Mouse (Mus musculus): ENCODE measurements at regions not wholly inside any gene's neighbourhood (a gene's known extent, or its start where the extent isn't known, plus 50 kb on each side); places are given as distances from the start of the nearest gene placed in this dataset.

DNA sequence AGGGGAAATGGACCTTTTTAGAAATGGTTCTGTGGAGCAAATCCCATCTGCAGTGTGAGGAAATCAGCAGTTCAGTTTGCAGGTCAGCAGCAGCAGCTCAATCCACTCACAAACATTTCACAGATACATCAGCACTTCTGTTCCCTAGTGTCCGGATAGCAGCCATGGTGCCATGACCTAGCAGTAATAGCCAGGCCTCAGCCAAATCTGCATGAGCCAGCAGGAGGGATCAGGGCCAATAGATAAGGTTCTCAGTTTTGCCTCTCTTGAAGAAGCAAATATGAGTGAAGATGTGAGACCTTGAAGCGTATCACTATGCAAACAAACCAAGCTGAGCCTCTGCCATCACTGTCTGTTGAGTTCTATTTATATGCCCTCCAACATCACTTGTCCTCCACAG lies 380.7 kb upstream of the Chrm3 start:
- DNase-seq (ENCODE audit: low read depth, low spot score): no peak

DNA sequence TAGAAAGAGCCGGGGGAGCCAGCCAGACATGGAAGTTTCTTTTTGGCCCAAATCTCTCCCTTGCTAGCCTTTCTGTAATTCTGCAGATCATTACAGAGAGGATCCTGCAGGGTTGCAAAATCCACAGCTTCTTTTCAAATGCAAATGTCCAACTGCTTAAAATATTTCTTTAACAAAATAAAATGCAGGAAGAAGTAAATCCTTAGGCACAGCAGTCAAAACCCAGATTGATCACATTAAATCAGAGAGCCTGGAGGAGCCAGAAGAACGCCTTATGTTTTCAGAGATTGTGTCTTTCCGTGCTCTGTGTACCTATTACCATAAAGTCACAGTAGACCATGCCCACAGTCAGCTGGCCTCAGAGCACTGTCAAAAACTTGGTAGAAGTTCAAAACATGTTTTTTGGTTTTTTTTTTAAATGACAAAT lies 365.1 kb upstream of the Chrm3 start:
- no peak for DNase-seq (ENCODE audit: low read depth, low spot score)

- DNase-seq (ENCODE audit: low read depth, low spot score): no peak
Observed at GRCm38 (mm10) chr13:10725335-10725734, 364.7 kb upstream of the Chrm3 start.

DNA sequence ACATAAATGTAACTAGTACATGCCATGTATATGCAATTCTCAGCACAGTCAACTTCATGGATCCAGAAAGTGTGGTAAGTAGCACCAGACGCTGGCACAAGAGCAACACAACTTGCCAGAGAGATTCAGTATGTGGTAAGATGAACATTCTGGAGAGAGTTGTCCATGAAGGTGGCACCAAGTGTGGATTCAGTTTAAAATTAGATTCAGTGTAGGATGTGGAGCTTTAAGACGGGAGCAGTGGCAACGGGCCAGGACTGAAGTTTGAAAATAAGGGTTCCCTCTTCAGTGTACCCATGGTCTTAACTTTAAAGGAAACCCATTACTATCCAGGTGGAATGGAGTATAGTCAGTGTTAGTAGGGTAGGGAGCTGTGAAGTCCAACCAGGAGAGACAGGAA lies 360.0 kb upstream of the Chrm3 start:
- no peak for DNase-seq (ENCODE audit: low read depth, low spot score)

- DNase-seq (ENCODE audit: low read depth, low spot score): no peak
Observed at GRCm38 (mm10) chr13:10711451-10711850, 350.8 kb upstream of the Chrm3 start.

DNA sequence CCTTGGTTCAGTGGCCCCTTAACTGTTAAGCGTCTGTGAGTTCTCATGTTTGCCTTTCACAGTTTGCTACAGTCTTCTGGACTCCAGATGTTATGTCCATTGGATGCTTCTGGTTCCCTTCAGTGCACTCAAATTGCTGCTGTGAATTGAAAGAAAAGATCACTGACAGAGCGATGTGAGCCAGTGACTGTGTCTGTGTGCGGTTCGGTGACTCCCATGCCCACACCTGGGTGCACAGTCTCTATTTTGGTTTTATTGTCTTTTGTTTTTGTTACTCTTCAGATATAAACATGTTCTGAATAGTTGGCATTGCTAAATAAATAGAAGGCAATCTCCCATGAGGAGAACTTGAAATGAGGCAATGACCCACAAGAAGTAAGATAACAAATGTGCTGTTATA lies 350.3 kb upstream of the Chrm3 start:
- no peak for DNase-seq (ENCODE audit: low read depth, low spot score)

DNA sequence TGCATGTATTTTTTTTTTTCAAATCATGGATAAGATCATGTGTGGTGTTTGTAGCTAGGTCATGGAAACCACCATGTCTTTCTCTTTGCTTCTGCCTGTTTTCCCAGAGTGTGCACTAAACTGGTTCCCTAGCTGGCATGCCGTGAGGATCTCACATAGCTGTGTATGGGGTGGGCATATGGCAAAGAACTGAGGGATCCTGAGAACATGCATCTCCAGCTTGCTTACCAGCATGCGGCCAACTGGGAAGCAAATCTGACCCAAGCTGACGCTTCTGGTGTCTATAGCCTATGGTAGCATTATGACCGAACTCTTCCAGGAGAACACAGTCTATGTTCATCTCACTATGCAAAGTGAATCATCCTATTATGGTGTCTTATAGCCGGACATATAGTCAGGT lies 336.5 kb upstream of the Chrm3 start:
- no peak for DNase-seq (ENCODE audit: low read depth, low spot score)

GRCm38 (mm10) chr13:10696181-10696977 lies 335.7 kb upstream of the Chrm3 start:
- no peak for DNase-seq (ENCODE audit: low read depth, low spot score)

DNA sequence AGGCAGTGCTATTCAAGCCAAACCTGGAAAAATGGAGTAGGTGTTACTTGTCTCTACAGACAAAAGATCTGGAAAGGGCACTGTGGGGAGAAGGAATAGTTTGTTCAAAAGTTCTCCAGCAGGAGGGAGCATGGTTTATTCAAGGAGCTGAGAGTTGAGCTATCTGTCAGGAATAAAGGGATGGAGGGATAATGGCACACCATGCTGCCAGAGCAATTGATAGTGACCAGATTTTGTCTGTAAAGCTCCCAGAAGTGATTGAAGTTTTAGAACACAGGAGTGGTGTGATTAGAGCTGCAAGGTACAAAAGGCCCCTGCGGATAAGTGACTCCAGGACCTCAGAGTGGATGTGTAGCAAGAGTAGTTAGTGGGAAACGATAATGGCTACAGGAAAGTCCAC lies 330.7 kb upstream of the Chrm3 start:
- DNase-seq (ENCODE audit: low read depth, low spot score): no peak

DNA sequence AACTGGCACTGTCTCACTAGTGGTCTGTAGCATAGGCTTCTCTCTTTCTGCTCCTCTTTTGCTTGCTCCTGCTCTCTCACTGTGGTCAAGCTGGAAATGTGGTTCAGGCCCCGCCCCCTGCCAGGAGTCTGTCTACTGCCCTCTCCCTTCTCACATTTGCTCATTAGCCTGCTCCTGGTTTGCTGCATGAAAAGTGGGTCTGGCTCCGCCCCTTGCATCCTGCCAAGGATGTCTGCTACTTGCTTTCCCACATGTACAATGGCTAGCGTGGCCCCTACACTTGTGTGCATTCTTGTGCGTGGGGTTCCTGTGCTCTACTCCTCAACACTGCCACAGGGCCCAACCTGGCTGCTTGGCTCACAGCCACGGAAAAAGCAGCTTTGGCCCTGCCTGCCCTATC lies 326.7 kb upstream of the Chrm3 start:
- DNase-seq (ENCODE audit: low read depth, low spot score): peak; percentile 3

GRCm38 (mm10) chr13:10654086-10654422 lies 293.4 kb upstream of the Chrm3 start:
- DNase-seq (ENCODE audit: low read depth, low spot score): no peak

DNA sequence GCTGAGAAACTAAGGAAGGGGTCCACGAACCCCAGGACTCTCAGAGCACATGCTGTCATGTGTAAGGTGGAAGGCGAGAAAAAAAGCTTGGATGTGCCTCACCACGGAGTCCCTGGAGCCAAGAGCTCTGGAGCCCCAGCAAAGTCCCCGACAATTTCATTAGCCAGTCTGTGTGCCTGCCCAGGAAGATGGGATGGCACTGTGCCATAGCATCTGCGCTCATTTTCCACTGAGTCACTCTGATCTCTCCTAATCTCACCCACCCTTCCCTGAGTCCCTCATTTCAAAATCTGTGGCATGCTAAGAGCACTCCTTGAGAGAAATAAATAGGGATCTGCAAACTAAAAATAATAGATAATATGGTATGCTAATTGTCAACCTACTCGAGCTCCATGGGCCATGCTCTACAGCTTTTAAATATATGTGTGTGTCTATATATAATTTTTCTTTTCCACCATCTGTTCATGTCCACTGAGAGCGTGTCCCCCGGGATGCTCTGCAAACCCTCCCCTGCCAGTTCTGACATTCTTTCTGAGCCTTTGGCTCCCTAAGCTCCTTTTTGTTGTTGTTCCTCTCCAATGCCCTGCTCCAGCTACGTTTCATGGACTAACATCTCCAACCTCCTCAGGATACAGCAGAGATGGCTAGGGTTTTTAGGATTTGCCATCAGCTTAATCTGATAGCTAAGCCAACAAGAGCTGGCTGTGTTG lies 292.9 kb upstream of the Chrm3 start:
- DNase-seq (ENCODE audit: low read depth, low spot score): no peak

GRCm38 (mm10) chr13:10636859-10637258 lies 276.2 kb upstream of the Chrm3 start:
- peak; percentile 2 for DNase-seq (ENCODE audit: low read depth, low spot score)

DNA sequence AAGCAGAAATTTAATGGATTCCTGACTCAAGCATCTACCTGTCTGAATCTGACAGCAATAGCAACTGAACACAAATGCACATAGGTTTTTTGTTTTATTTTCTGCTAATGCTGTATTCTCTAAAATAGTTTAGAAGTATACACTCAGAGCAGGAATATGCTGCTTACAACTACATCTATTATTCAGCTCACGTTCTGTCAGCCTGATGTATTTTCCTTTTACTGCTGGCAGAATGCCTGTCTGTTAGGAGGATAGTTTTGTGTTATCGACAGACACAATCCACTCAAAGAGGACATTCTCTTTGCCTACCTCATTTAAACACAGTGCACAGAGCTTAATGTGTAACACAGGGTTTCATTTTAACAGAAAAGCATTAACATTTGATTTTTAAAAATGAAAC lies 269.8 kb upstream of the Chrm3 start:
- DNase-seq (ENCODE audit: low read depth, low spot score): no peak

GRCm38 (mm10) chr13:10619661-10620060 lies 259.0 kb upstream of the Chrm3 start:
- no peak for DNase-seq (ENCODE audit: low read depth, low spot score)

DNA sequence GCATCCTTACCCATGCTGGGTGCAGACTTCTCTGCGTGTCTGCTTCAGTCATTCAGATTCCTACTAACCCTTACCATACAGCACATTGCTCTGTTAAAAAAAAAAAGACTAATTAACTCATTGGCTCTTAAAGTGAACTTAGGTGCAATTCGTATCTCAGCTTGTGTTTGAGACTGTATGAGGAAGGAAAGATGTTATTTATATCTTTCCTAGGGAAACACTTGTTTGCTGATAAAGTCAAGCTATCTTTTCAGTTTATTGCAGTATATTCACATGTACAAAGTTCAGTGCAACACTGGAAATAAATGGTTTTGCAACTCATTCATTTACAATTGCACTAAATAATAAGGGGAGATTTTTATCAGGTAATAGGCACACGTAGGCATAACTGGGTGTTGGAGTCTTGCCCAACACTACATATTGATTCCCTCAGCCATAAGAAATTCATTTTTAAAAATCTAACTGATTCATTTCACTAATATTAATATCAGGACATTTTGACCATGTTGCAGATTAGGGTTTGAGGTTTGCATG lies 257.8 kb upstream of the Chrm3 start:
- no peak for DNase-seq (ENCODE audit: low read depth, low spot score)

DNA sequence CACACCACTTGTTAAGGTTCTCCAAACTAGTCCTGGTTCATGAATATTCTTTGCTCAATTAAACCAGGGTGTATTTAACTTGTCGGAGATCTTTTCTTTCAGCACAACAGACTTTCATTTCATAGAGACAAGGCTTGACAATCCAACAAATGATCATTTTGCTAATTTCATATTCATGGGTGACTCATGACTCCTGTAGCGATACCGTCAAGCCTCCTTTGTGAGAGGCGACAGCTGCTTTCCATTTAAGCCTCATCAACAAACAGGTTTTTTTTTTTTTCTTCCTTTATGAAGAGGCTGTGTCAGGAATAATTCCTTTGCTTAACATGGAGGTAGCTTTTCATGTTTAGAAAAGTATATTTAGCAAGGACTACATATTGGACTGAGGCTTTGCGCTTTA lies 214.3 kb upstream of the Chrm3 start:
- no peak for DNase-seq (ENCODE audit: low read depth, low spot score)

- DNase-seq (ENCODE audit: low read depth, low spot score): no peak
Observed at GRCm38 (mm10) chr13:10566825-10567224, 206.2 kb upstream of the Chrm3 start.

DNA sequence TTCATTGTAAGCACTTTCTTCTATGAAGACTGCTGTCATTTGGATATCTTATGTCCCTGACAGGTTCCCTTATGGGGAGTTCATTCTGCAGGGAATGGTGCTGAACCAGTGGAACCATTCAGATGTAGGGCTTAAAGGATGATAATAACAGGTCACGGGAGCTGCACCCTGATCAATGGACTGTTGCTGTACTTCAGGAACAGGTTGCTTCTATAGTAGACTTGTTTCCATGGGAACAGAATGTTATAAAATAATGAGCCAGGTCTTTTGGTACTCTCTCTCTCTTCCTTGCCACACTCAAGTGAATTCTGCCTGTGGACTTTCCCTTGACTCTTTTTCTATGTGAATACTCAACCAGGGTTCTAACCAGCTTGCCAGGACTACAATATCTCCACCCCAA lies 196.9 kb upstream of the Chrm3 start:
- no peak for DNase-seq (ENCODE audit: low read depth, low spot score)

GRCm38 (mm10) chr13:10554595-10554994 lies 193.9 kb upstream of the Chrm3 start:
- DNase-seq (ENCODE audit: low read depth, low spot score): no peak

DNA sequence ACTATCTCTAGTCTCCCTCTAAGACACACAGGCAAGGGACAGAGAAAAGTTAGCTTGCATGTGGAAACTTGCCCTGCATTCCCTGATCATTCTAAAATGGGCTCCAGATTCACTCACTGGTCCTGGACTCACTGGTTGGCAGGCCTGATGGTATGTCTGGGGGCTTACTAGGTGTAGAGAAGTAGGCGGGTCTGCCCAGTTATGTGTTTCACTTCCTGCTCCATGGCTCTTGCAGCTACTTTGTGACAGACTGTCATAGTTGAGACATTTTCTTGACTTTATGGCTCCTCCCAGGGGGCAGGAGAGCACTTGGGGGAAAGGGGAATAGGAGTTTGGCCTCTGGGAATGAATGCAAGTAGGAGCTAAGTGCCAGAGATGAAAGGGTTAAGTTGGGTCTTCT lies 182.1 kb upstream of the Chrm3 start:
- no peak for DNase-seq (ENCODE audit: low read depth, low spot score)

DNA sequence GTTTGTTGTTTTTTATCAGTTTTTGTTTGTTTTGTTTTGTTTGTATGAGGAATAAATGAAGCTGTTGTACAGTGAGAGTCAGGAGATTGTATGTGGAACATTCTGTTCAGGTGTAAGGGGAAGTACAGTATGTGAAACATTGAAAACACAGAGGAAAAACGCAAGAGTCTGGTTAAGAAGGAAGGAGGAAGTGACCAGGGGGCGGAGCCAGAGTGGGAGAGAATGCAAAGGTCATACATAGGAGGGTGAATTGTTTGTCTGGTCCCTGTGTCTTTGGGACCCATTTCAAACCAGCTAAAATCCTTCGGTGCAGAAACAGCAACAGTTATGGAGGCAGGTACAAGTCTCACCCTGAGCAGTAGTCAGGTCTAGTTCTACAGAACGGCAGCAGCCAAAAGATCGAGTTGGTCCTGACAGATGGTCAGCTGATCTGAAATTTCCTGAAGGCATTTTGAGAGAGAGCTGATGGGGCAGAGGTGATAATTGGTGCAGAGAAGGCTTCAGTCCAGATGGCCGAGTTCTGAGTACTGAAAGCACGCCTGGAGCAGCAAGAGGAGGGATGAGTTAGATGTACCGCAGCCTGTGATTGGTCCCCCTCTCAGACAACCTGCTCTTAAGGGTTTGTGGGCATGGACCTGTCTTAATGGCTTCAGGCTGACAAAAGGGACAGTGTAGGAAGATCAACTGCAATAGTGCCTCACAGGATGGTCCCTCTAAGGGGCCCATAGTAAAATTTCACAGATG lies 179.7 kb upstream of the Chrm3 start:
- peak; percentile 6 for DNase-seq (ENCODE audit: low read depth, low spot score)
